Mouse (Mus musculus) ovary, adult 18-20 months (tissue): ENCODE measurements around the gene Tmem120a.

Source experiments
- DNase-seq: peaks from one replicate; pipeline ENCODE4 v3.0.0; 2022; ENCODE audit warnings: low spot score, mixed read lengths

The Tmem120a gene

DNA sequence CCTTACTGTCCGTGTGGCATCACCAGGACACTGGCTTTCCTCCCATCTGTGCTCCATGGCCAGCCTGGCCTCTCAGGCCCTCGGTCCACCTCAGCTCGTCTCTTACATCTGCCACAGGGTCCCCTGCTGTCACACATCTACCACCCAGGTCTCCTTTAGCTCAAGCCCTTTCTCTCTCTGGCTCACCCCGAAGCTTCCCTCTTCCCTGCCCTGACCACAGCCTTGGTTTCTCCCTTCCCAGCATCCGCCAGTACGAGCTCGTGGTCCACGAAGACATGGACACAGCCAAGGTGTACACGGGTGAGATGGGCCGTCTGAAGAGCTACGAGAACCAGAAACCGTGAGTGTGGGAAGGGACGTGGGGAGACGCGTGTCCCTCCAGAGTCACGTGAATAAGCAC is 12.9 kb downstream of the Tmem120a start:
- no peak for DNase-seq

DNA sequence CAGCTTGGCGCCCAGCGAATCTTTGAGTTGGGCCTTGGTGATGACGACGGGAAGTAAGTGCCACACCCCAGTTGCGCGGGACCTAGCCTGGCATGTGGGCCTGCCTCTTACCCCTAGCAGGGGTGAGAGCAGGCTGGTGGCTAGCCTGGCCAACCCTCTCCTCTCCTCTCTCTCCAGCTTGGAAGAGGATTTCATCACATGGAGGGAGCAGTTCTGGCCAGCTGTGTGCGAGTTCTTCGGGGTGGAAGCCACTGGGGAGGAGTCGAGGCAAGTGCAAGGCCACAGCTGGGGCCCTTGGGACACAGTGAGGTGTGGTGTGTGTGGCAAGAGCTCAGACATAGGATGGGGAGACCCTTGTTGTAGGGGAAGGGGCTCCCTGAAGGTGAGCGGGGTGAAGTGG is 13.3 kb downstream of the Tmem120a start:
- no peak for DNase-seq

- DNase-seq, result no peak
Measured at GRCm38 (mm10) chr5:135730278-135730677, 14.0 kb downstream of the Tmem120a start.

- DNase-seq, result no peak
Measured at GRCm38 (mm10) chr5:135729351-135729750, 14.9 kb downstream of the Tmem120a start.

DNA sequence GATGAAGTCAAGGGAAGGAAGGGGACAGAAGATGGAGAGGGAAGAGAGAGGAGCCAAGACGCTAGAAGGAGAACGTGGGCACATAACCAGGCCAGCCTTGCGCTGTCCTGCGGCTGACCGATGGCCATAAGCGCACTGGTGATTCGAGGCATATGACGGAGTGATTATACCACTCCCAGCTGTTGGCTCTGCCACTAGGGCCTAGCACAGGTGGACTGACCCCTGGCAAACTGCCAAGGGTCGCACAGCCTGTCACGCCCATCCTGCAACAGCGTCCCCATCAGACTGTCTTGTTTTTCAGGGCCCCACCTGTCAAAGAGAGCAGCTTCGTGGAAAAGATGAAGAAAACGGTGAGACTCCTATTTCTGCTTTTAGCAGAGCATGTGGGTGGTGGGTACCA is 15.9 kb downstream of the Tmem120a start:
- no peak for DNase-seq

GRCm38 (mm10) chr5:135727871-135728270 is 16.4 kb downstream of the Tmem120a start:
- no peak for DNase-seq

- no peak for DNase-seq
Measured at GRCm38 (mm10) chr5:135726641-135727346, 17.5 kb downstream of the Tmem120a start.

DNA sequence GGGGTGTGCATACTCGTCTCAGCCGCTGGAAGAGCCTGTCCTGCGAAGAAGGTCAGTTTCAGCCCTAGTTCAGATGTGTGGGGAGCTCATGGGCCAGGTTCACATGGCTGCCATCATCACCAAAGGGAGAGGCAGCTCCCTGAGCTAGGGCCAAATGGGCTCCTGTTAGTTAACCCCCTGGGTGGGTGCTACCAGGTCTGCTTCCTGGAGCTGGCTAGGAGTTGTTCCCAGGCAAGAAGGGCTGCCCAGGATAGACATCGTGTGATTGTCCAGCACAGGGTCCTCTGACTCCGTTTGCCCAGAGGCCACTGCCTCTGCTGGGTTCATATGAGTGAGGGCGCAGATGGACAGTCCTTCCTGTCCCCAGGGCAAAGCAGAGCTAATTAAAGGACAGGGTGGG is 18.3 kb downstream of the Tmem120a start:
- DNase-seq, result no peak

- DNase-seq, result no peak
Measured at GRCm38 (mm10) chr5:135725391-135725841, 18.8 kb downstream of the Tmem120a start.

DNA sequence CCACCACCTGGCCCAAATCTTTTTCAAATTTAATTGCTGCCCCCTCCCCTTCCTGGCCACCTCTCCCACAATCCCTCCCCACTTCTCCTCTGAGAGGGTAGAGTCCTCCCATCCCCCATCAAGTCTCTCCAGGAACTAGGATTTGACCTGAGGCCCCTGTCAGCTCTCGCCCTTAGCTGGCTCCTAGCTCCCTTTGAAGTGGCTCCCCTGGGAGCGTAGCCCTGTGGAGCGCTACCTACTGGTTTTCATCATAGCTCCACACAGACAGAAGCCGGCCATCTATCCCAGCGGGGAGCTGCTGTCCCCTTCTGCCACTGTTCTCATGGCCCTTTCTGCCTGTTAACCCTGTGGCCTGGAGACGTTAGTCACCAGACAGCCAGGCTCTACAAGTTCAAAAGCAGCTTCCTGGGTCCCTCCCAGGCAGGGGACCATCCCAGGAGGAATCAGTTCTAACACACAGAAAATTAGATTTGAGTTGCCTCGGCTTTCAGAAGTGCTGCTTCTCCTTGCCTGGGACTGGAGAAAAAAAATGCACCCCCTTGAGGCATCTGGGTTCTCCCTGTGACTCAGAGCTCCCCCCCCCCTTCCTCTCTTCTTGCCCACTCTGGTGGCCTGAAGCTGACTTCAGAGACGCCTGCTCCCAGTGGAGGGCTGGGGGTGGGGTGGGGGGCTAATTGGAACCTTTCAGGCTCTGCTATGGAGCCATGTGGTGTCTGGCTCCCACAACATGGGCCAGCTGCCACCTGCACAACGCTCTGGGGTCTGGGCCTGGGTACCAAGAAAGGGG is 19.5 kb downstream of the Tmem120a start:
- no peak for DNase-seq

GRCm38 (mm10) chr5:135723165-135723751 is 21.0 kb downstream of the Tmem120a start:
- DNase-seq, result no peak

DNA sequence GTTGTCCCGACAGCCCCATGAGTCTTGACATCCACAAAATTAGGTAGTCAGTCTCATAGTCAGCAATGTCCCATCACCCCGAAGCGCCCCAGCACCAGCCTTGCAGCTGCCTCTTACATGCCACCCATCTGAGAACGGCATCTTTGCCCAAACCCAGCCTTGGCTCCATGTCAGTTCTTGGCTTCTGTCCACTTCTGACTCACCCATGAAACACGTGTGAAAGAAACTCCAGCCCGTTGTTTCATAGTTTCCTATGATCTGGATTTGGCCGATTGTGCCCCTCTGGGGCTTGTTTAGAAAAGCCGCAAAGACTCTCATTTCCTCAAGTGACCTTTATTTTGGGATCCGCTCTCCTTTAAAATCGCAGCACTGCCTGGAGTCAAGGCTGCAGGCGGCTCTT is 22.1 kb downstream of the Tmem120a start:
- peak; percentile 62 for DNase-seq

DNA sequence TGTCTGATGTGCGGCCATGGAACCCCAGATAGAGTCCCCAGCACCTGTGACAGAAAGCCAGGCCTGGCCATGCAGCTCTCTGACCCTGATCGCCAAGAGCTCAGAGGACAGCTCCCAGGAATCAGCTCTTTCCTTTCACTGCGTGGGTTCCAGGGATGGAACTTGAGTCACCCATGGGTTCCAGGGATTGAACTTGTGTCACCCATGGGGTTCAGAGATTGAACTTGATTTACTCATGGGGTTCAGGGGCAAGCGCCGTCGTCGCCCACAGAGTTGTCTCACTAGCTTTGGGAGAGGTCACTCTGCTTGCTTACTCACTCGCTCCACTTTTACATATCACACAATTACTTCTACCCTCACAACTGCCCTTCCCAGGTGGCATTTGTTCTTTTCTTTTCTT is 23.2 kb downstream of the Tmem120a start:
- DNase-seq, result no peak

GRCm38 (mm10) chr5:135720121-135720520 is 24.1 kb downstream of the Tmem120a start:
- DNase-seq, result no peak

DNA sequence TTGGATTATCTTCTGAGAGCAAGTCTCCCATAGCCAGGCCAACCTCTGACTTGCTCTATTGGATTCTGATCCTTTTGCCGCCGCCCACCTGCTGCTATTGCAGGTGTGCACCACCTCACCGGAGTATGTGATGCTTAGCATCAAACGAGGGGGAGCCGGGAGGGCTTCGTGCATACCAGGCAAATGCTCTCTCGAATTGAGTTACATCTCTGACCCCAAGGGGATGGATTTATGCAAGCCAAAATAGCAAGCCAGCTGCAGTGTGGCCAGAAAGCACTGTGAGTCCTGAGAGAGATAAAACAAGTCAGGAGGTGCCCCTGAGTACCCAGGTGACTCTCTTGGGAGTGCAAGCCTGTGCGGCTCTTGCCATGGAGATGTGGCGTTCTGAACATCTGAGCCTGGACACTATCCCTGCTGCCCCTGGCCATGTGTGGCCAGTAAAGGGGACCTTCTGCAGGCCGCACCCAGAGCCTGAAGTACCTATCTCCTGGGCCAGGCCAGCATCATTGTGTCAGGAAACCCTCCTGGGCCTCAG is 24.6 kb downstream of the Tmem120a start:
- DNase-seq, result no peak

- no peak for DNase-seq
Measured at GRCm38 (mm10) chr5:135715624-135716023, 28.6 kb downstream of the Tmem120a start.

DNA sequence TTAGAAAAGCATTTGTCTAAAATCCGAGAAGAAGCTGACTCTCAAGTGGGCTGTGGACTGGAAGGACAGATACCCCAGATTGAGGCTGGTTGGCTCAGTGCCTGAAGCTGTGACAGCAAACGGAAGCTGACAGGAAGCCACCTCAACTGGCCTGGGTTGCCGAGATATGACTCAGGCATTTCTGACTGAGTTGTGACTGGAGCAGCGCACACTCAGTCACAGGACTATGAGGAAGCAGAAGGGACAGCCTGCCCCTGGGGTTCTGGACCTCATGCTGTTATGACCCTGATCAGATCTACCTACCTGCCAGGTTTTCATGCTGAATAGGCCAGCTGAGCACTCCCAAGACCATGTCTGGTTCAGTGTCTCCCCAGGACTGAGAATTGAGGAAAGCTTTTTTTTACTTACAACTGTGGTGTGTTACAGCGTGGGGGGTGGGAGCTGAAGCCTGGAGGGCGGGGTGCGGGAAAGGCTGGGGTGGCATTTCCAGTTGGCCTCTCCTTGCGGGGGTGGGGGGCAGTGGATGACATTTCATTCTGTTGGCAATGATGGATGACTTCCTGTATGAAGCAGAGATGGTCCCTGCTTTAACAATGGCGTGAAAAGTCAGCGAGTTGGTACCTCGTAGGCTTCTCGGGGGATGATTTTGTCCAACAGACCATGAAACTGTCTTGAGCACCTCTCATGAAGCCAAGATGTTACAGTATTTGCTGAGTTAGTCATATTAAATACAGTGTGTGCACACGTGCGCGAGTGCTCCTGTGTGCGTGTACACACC is 30.6 kb downstream of the Tmem120a start:
- DNase-seq, result no peak

DNA sequence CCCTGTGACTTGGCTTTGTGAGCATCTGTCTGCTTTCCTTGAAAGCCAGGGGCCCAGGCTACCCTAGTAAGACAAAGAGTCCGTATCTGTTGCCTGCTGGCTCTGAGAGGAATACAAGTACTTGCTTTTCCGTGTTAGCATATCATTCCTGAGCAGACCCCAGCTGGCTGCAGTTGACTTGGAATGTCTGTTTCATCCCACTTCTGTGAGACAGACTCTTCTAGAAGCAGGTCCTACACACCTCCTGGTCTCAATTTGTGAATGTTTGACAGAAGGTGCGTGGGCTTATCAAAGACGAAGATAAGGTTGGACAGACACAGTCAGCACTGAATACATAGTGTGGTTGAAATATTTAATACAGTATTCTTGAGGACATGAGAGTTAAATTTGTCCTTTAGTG is 31.4 kb downstream of the Tmem120a start:
- DNase-seq, result no peak

GRCm38 (mm10) chr5:135711582-135712355 is 32.5 kb downstream of the Tmem120a start:
- DNase-seq, result no peak

- peak; percentile 44 for DNase-seq
Measured at GRCm38 (mm10) chr5:135710599-135711214, 33.5 kb downstream of the Tmem120a start.

GRCm38 (mm10) chr5:135709716-135710115 is 34.5 kb downstream of the Tmem120a start:
- DNase-seq, result no peak
